Mouse (Mus musculus): ENCODE measurements around the gene Fbxw13. TPM values are rescaled to one million over a fixed set of nuclear protein-coding genes. Genes with fewer than 3 reads are reported as not detected.
"Not testable (repeated sequence)": the region's sequence is repeated elsewhere in the genome, so short reads cannot be mapped to it uniquely, and the experiment has no call there.

Fbxw13 gene
- 0.07 TPM in 1 of 2 replicates, not detected in the other for polyA plus RNA-seq (2012; rRNA removed)

DNA sequence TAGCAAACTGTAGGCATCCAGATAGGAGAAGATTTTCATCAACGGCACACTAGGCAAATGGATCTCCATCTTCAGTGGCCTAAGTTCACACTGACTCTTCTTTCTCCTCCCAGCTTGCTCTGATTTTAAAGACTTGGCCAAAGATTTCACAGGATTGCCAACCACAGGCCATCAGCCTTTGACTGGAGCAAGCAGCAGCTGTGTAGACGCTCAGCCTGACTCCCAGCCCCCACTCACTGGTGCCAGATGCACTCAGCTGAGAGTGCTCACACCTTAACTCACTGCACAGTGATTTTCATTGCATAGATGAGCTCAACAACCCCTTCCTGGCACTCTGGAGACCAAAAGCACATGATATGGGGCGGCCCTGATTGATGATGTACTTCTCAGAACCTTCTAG is at the start of gene Fbxw13:
Fbxw13 (minus strand) TSS at position 101 of the 400 bp plus-strand sequence.
- 85% methylated on average over 3 of the region's 3 CpGs for WGBS
- DNase-seq; H3K27ac ChIP-seq (ENCODE audit: control insufficient read depth, insufficient read depth, low read length); H3K4me1 ChIP-seq (replicated peaks; ENCODE audit: control insufficient read depth, insufficient read depth, low read length); H3K27me3 ChIP-seq (ENCODE audit: control insufficient read depth, insufficient read depth, low read length); H3K36me3 ChIP-seq (ENCODE audit: control insufficient read depth, insufficient read depth, low read length); H3K4me3 ChIP-seq (ENCODE audit: control insufficient read depth, insufficient read depth, low read length): not testable (repeated sequence)

- Histone ChIP-seq H3K4me3 (ENCODE audit: control insufficient read depth, insufficient read depth, low read length) (no peak within 1 kb of the TSS), H3K36me3 (ENCODE audit: control insufficient read depth, insufficient read depth, low read length) (no peaks in the 10 kb centered on the region), H3K27ac (ENCODE audit: control insufficient read depth, insufficient read depth, low read length) (no peak within 1 kb of the TSS), H3K4me1 (replicated peaks; ENCODE audit: control insufficient read depth, insufficient read depth, low read length) (no peaks in the 10 kb centered on the region), H3K27me3 (ENCODE audit: control insufficient read depth, insufficient read depth, low read length) (no peaks in the 10 kb centered on the region)
- no peak for DNase-seq
- 92% methylated on average over 1 of the region's 1 CpGs for WGBS
- TF ChIP-seq POLR2A (IDR thresholded peaks at IDR 0.05; ENCODE audit: control insufficient read depth, extremely low read depth, insufficient read depth, low read length, poor library complexity) = no peak
- no peak for TF ChIP-seq CTCF (IDR thresholded peaks at IDR 0.05; ENCODE audit: borderline replicate concordance, control insufficient read depth, extremely low read depth, insufficient read depth, low read length, poor library complexity)
Measured at GRCm38 (mm10) chr9:109234654-109235053, 38.9 kb upstream of the Fbxw13 start, which contains the start of gene Fbxw20. Gene Fbxw20 (minus strand): TSS chr9:109234754.

DNA sequence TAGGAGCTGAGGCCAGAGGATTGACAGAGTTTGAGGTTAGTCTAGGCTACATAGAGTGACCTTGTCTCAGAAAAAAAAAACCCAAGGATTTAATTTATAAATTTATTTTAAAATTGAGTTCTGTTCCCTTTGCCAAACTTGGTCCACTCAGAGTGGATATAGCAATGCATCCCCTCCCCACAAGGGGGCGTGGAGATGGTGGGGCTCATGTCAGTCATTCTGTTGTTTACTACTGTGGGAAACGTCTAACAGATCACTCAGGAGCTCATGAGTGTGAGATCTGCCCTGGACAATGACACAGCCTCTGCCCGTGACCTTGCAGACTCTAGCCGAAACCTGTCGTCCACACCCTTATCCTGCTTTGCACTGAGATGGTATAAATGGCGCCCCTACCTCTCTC is 22.7 kb upstream of the Fbxw13 start:
- Histone ChIP-seq H3K27me3 (ENCODE audit: control insufficient read depth, insufficient read depth, low read length) (no peaks in the 10 kb centered on the region), H3K27ac (ENCODE audit: control insufficient read depth, insufficient read depth, low read length) (no peak overlapping the region), H3K4me3 (ENCODE audit: control insufficient read depth, insufficient read depth, low read length) (no peak overlapping the region), H3K36me3 (ENCODE audit: control insufficient read depth, insufficient read depth, low read length) (no peaks in the 10 kb centered on the region), H3K4me1 (replicated peaks; ENCODE audit: control insufficient read depth, insufficient read depth, low read length) (no peaks in the 10 kb centered on the region)
- peak; percentile 1 for DNase-seq
- WGBS = 73% methylated on average over 6 of the region's 6 CpGs
- no peak for TF ChIP-seq POLR2A (IDR thresholded peaks at IDR 0.05; ENCODE audit: control insufficient read depth, extremely low read depth, insufficient read depth, low read length, poor library complexity)
- TF ChIP-seq CTCF (IDR thresholded peaks at IDR 0.05; ENCODE audit: borderline replicate concordance, control insufficient read depth, extremely low read depth, insufficient read depth, low read length, poor library complexity) = no peak

DNA sequence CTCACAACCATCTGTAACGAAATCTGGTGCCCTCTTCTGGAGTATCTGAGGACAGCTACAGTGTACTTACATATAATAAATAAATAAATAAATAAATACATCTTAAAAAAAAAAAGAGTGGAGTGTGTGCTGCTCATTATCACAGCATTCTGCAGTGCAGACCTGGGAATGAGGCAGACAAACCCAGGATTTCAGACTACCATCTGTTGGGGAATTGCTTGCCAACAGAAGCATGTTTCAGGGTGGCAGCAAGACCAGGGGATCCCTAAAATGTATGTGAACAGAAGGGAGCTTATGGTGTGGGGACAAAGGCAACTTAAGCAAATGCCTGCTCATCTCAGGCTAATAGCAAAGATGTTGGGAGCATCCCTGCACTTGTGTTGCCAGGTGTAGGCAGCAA is 5.6 kb upstream of the Fbxw13 start:
- not testable (repeated sequence) for H3K27me3 ChIP-seq (ENCODE audit: control insufficient read depth, insufficient read depth, low read length); DNase-seq; H3K27ac ChIP-seq (ENCODE audit: control insufficient read depth, insufficient read depth, low read length); H3K4me3 ChIP-seq (ENCODE audit: control insufficient read depth, insufficient read depth, low read length); H3K36me3 ChIP-seq (ENCODE audit: control insufficient read depth, insufficient read depth, low read length); H3K4me1 ChIP-seq (replicated peaks; ENCODE audit: control insufficient read depth, insufficient read depth, low read length)
- 64% methylated on average over 1 of the region's 1 CpGs for WGBS

- H3K27me3 ChIP-seq (ENCODE audit: control insufficient read depth, insufficient read depth, low read length) = no peaks in the 10 kb centered on the region
- 91% methylated on average over 1 of the region's 1 CpGs for WGBS
- H3K27ac ChIP-seq (ENCODE audit: control insufficient read depth, insufficient read depth, low read length) = no peak overlapping the region
- no peaks in the 10 kb centered on the region for H3K36me3 ChIP-seq (ENCODE audit: control insufficient read depth, insufficient read depth, low read length)
- H3K4me1 ChIP-seq (replicated peaks; ENCODE audit: control insufficient read depth, insufficient read depth, low read length) = no peaks in the 10 kb centered on the region
- H3K4me3 ChIP-seq (ENCODE audit: control insufficient read depth, insufficient read depth, low read length) = no peak overlapping the region
- DNase-seq = no peak
- no peak for TF ChIP-seq CTCF (IDR thresholded peaks at IDR 0.05; ENCODE audit: borderline replicate concordance, control insufficient read depth, extremely low read depth, insufficient read depth, low read length, poor library complexity)
- TF ChIP-seq POLR2A (IDR thresholded peaks at IDR 0.05; ENCODE audit: control insufficient read depth, extremely low read depth, insufficient read depth, low read length, poor library complexity) = no peak
Measured at GRCm38 (mm10) chr9:109200349-109200748, 4.6 kb upstream of the Fbxw13 start.

DNA sequence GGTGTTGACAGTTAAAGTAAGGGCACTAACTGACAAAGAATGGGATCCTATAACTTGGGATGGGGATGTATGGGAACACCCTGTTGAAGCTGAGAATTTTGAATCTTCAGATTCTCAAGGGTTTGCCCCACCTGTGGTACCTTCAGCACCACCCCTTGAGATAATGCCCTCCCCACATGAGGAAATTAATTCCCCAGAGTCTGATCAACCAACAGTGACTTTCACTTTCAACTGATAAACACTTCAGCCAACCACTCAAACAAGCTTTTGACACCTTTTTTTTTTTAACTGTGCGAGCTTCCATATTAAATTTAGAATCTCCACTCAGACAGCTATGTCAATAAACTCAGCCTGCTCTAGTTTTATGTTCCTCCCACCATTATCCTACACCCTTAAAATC is 3.6 kb upstream of the Fbxw13 start:
- no peak for DNase-seq
- TF ChIP-seq POLR2A (IDR thresholded peaks at IDR 0.05; ENCODE audit: control insufficient read depth, extremely low read depth, insufficient read depth, low read length, poor library complexity) (no peak), CTCF (IDR thresholded peaks at IDR 0.05; ENCODE audit: borderline replicate concordance, control insufficient read depth, extremely low read depth, insufficient read depth, low read length, poor library complexity) (no peak)
- Histone ChIP-seq H3K27me3 (ENCODE audit: control insufficient read depth, insufficient read depth, low read length) (no peaks in the 10 kb centered on the region), H3K36me3 (ENCODE audit: control insufficient read depth, insufficient read depth, low read length) (no peaks in the 10 kb centered on the region), H3K4me1 (replicated peaks; ENCODE audit: control insufficient read depth, insufficient read depth, low read length) (no peaks in the 10 kb centered on the region), H3K27ac (ENCODE audit: control insufficient read depth, insufficient read depth, low read length) (no peak overlapping the region), H3K4me3 (ENCODE audit: control insufficient read depth, insufficient read depth, low read length) (no peak overlapping the region)
- 80% methylated on average over 1 of the region's 1 CpGs for WGBS

DNA sequence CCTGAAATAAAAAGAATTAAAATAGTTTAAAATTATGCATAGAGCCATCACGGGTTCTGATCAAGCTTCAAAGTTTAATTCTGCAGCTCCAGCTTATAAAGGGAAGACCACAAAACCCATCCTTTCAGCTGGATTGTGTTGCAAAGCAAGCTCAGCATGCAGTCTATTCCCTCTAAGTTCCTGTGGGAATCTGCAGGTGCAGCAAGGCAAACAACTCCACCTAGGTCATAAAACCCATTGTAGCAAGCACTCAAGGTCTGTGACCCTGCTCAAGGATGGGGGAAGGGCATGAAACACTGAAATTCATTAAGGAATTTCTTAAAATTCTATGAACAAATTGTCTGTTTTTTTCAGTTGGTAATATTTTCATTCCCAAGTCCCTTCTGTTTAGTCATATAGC is 18.6 kb downstream of the Fbxw13 start:
- no peak for DNase-seq
- Histone ChIP-seq H3K27me3 (ENCODE audit: control insufficient read depth, insufficient read depth, low read length) (no peaks in the 10 kb centered on the region), H3K27ac (ENCODE audit: control insufficient read depth, insufficient read depth, low read length) (no peak overlapping the region), H3K36me3 (ENCODE audit: control insufficient read depth, insufficient read depth, low read length) (no peaks in the 10 kb centered on the region), H3K4me1 (replicated peaks; ENCODE audit: control insufficient read depth, insufficient read depth, low read length) (no peaks in the 10 kb centered on the region), H3K4me3 (ENCODE audit: control insufficient read depth, insufficient read depth, low read length) (no peak overlapping the region)
- TF ChIP-seq POLR2A (IDR thresholded peaks at IDR 0.05; ENCODE audit: control insufficient read depth, extremely low read depth, insufficient read depth, low read length, poor library complexity) (no peak), CTCF (IDR thresholded peaks at IDR 0.05; ENCODE audit: borderline replicate concordance, control insufficient read depth, extremely low read depth, insufficient read depth, low read length, poor library complexity) (no peak)
- 91% methylated on average over 1 of the region's 1 CpGs for WGBS
